In genomic region chr12:100290711-100291685, GRCm38 (mm10) we compare ENCODE assay signal across 7 mouse cellular contexts.
A peak's percentile ranks its signal among the peaks of the same experiment; 100 is the strongest.
DNase-seq lines count a peak whose midpoint lies in the region; ATAC-seq lines count a peak whose summit lies in the region.

No protein-coding gene starts in this region.

- intact Hi-C loops in left cerebral cortex, postnatal 25 days (cut with DNase I), result loop anchor here (1.0 to 5.0 kb wide), 4 partner anchors 25 to 89 kb away; no protein-coding TSS in a partner anchor

- 0 out of 2 replicates have a peak overlapping the region, but pooled peaks have one; percentile 16 for H3K4me3 ChIP-seq in forebrain, embryonic 10.5 days
- H3K4me3 ChIP-seq in hindbrain, embryonic 15.5 days, result no peak overlapping the region

- peak overlapping the region; percentile 81 for H3K27ac ChIP-seq in forebrain, embryonic 10.5 days
- H3K27ac ChIP-seq in hindbrain, embryonic 15.5 days (replicated peaks), result peak overlapping the region; percentile 83

- no peaks in the 10 kb centered on the region for H3K9me3 ChIP-seq in forebrain, embryonic 10.5 days
- H3K9me3 ChIP-seq in hindbrain, embryonic 15.5 days, result no peaks in the 10 kb centered on the region

- peaks cover 35% of the 10 kb centered on the region for H3K4me1 ChIP-seq in forebrain, embryonic 10.5 days
- peaks cover 31% of the 10 kb centered on the region for H3K4me1 ChIP-seq in hindbrain, embryonic 15.5 days (replicated peaks)

- peak; percentile 68 for ATAC-seq in hindbrain, embryonic 15.5 days (ENCODE audit: low FRiP score, low read depth)

- no peaks in the 10 kb centered on the region for H3K36me3 ChIP-seq in forebrain, embryonic 10.5 days (replicated peaks)
- no peaks in the 10 kb centered on the region for H3K36me3 ChIP-seq in hindbrain, embryonic 15.5 days

- WGBS in forebrain, embryonic 10.5 days, result 46% methylated on average over 18 of the region's 18 CpGs
- 26% methylated on average over 18 of the region's 18 CpGs for WGBS in hindbrain, embryonic 15.5 days

- no peak overlapping the region for H3K4me2 ChIP-seq in hindbrain, embryonic 15.5 days

- no peaks in the 10 kb centered on the region for H3K27me3 ChIP-seq in forebrain, embryonic 10.5 days (ENCODE audit: poor library complexity, severe bottlenecking)
- H3K27me3 ChIP-seq in hindbrain, embryonic 15.5 days, result no peaks in the 10 kb centered on the region

- DNase-seq in lung, postnatal 10 days, result peak; percentile 61
- no peak for DNase-seq in lung, postnatal 14 days
- DNase-seq in forebrain, embryonic 10.5 days (ENCODE audit: extremely low spot score, low spot score), result peak; percentile 69
- DNase-seq in left cerebral cortex, postnatal 25 days (ENCODE audit: low spot score in 2 of 2), result peak; percentile 86 to 95
- peak; percentile 91 for DNase-seq in right cerebral cortex, adult 18-20 months
- no peak for DNase-seq in yolk sac, embryonic 10.5 days (ENCODE audit: low spot score)

- H3K9ac ChIP-seq in hindbrain, embryonic 15.5 days, result 0 out of 2 replicates have a peak overlapping the region, but pooled peaks have one; percentile 34

Comparison
In these comparisons a context has a peak if more than half of its experiments do, and no peak if none do; other contexts are left out.
1. DNase-seq: peak in lung, postnatal 10 days (single experiment), forebrain, embryonic 10.5 days (single experiment), left cerebral cortex, postnatal 25 days (2 of 2) and right cerebral cortex, adult 18-20 months (single experiment); none in lung, postnatal 14 days (single experiment) and yolk sac, embryonic 10.5 days (single experiment).